In the genomic region with DNA sequence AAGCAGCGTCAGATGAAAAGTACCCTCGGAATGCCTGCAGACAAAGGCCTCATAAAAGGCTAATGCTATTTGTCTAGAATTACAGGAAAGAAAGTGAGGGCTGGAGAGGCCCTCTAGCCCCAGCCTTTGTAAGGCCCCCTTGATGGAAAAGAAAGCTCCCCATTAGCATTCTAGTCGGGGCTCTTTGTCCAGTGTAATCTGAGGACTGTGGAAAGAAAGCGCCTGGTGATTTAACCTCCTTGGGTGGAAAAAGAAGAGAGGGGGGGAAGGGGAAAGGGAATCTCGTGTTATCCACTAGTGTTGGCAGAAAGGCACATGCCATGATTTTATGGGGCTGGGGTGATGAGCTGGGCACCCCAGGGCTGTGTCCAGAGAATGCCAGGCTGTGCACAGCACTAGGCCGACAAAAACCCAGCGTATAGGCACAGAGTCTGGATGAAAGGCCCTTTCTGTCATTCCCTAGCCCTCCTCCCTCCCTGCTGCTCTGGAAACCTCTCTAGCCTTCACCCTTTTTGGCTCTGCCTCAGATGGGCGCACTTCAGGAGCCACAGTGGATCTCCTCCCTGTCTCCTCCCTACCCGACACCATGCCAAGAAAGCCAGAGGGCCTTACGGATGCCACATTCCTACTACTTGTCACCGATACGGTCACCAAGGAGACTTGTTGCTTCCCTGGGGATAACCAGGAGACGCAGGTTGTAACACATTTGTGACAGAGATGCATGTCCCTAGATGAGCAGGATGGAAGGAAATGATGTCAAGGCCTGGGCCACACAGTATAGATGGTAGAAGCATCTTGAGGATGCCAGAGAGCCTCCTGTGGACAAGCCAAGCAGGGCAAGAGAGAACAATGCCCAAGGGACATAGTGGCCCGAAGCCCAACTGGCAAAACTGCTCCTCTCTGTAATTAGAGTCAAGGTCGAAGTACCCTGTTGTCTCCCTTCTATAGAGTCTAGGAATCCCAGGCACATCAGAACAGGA, we compare ENCODE assay signal across 9 mouse cellular contexts.
DNase-seq lines count a peak whose midpoint lies in the region; ATAC-seq and TF ChIP-seq lines count a peak whose summit lies in the region.
"Had no signal": no experiment of that assay in that cellular context is flagged by ENCODE, and none has a peak within 500 bp of the region (broad histone marks: within the 10 kb centered on the region; RNA-seq: fewer than 3 reads in every experiment).

No protein-coding gene starts in this region.

- H3K4me3 ChIP-seq in heart, embryonic 12.5 days, result no peak overlapping the region
- no peak overlapping the region for H3K4me3 ChIP-seq in intestine, embryonic 16.5 days (ENCODE audit: low read length)
- H3K4me3 ChIP-seq in lung, adult 2 months (replicated peaks; ENCODE audit: extremely low read depth, low read depth, low read length), result no peak overlapping the region
- H3K4me3 ChIP-seq: erythroblast, embryonic 14.5 days had no signal

- intact Hi-C loops in heart, postnatal 14 days (cut with DNase I), result no loop called here

- TF ChIP-seq POLR2A in lung, adult 2 months (IDR thresholded peaks at IDR 0.05; ENCODE audit: borderline replicate concordance, extremely low read depth, low read depth, low read length), result no peak

- no peak overlapping the region for H3K4me2 ChIP-seq in heart, embryonic 12.5 days
- H3K4me2 ChIP-seq in intestine, embryonic 16.5 days (ENCODE audit: low read depth, low read length), result no peak overlapping the region

- ATAC-seq in heart, embryonic 12.5 days (ENCODE audit: insufficient number of reproducible peaks, low FRiP score), result 0 out of 2 replicates have a peak, but pooled peaks have one; percentile 17
- ATAC-seq in intestine, embryonic 16.5 days, result peak; percentile 33

- no peak for TF ChIP-seq CTCF in lung, adult 2 months (IDR thresholded peaks at IDR 0.05; ENCODE audit: insufficient read depth, low read length)

- no peaks in the 10 kb centered on the region for H3K36me3 ChIP-seq in heart, embryonic 12.5 days
- H3K36me3 ChIP-seq in intestine, embryonic 16.5 days (ENCODE audit: control insufficient read depth, insufficient read depth, low read length), result no peaks in the 10 kb centered on the region

- DNase-seq in heart, postnatal 14 days, result no peak
- DNase-seq in ES-CJ7 (ENCODE audit: low read depth, low spot score), result peak; percentile 63
- peak; percentile 78 for DNase-seq in embryo, embryonic 9.5 days (ENCODE audit: extremely low spot score)
- peak; percentile 21 for DNase-seq in skeletal muscle tissue, adult 2 months (ENCODE audit: low read depth, low spot score)
- no peak for DNase-seq in kidney, adult 11 months
- no peak for DNase-seq in lung, adult 2 months

- no peaks in the 10 kb centered on the region for H3K27me3 ChIP-seq in heart, embryonic 12.5 days (replicated peaks)
- no peaks in the 10 kb centered on the region for H3K27me3 ChIP-seq in intestine, embryonic 16.5 days (replicated peaks; ENCODE audit: control insufficient read depth, insufficient read depth, low read length)

- 61% methylated on average over 15 of the region's 15 CpGs for WGBS in heart, embryonic 12.5 days
- WGBS in intestine, embryonic 16.5 days, result 55% methylated on average over 15 of the region's 15 CpGs
- 60% methylated on average over 15 of the region's 15 CpGs for WGBS in lung, adult 2 months

- H3K9ac ChIP-seq in heart, embryonic 12.5 days, result no peak overlapping the region
- H3K9ac ChIP-seq in intestine, embryonic 16.5 days (ENCODE audit: low read depth, low read length), result no peak overlapping the region

- H3K27ac ChIP-seq in heart, embryonic 12.5 days (ENCODE audit: poor library complexity, severe bottlenecking), result peak overlapping the region; percentile 5; the same call in 1 of the 2 replicates
- no peak overlapping the region for H3K27ac ChIP-seq in intestine, embryonic 16.5 days (ENCODE audit: low read length)

- H3K9me3 ChIP-seq in heart, embryonic 12.5 days (replicated peaks), result no peaks in the 10 kb centered on the region
- H3K9me3 ChIP-seq in intestine, embryonic 16.5 days (ENCODE audit: control insufficient read depth, low read length), result no peaks in the 10 kb centered on the region

- H3K4me1 ChIP-seq in heart, embryonic 12.5 days (replicated peaks), result peaks cover 30% of the 10 kb centered on the region
- peaks cover 8% of the 10 kb centered on the region for H3K4me1 ChIP-seq in intestine, embryonic 16.5 days (ENCODE audit: control insufficient read depth, insufficient read depth, low read length)
- peaks cover 12% of the 10 kb centered on the region for H3K4me1 ChIP-seq in lung, adult 2 months (ENCODE audit: control insufficient read depth, insufficient read depth, low read length)

Comparison
In these comparisons a context has a peak if more than half of its experiments do, and no peak if none do; other contexts are left out.
1. DNase-seq: peak in ES-CJ7 (single experiment), embryo, embryonic 9.5 days (single experiment) and skeletal muscle tissue, adult 2 months (single experiment); none in heart, postnatal 14 days (0 of 2), kidney, adult 11 months (single experiment) and lung, adult 2 months (single experiment).